Mouse (Mus musculus) heart, postnatal 0 days (tissue): ENCODE results near the gene D330020A13Rik. TPM values are rescaled to one million over a fixed set of nuclear protein-coding genes. Genes with fewer than 3 reads are reported as not detected.
A peak's percentile ranks its signal among the peaks of the same experiment; 100 is the strongest.

ENCODE experiments used
- ATAC-seq: fragments of 200-750 bp; cut with Nextera tagmentation; 2 replicates; pipeline ENCODE4 v1.8.0; 2017; ENCODE audit warnings: low read depth, moderate number of reproducible peaks, moderate library complexity; ENCODE audit not compliant: insufficient read depth
- DNase-seq: peaks from one replicate; pipeline ENCODE4 v3.0.0-alpha.2; 2016; ENCODE audit warnings: low spot score
- H3K27ac ChIP-seq: fragments of 300-500 bp; sonication (generic); 2 replicates; pipeline ENCODE4 v1.5.1; 2014; ENCODE audit warnings: low read depth, mild to moderate bottlenecking
- H3K27me3 ChIP-seq: fragments of 300-500 bp; sonication (generic); 2 replicates; pipeline ENCODE4 v1.6.1; 2014; ENCODE audit warnings: low read length, mixed read lengths; ENCODE audit not compliant: control insufficient read depth, insufficient read depth
- H3K36me3 ChIP-seq: fragments of 300-500 bp; sonication (generic); replicated peaks from 2 replicates; pipeline ENCODE4 v1.6.1; 2014; ENCODE audit warnings: low read length, mixed read lengths; ENCODE audit not compliant: control insufficient read depth, insufficient read depth
- H3K4me1 ChIP-seq: fragments of 300-500 bp; sonication (generic); 2 replicates; pipeline ENCODE4 v1.6.1; 2014; ENCODE audit warnings: antibody characterized with exemption; ENCODE audit not compliant: control insufficient read depth, insufficient read depth
- H3K4me2 ChIP-seq: fragments of 300-500 bp; sonication (generic); 2 replicates; pipeline ENCODE4 v1.6.1; 2014; ENCODE audit warnings: low read depth, mild to moderate bottlenecking, low read length, moderate library complexity
- H3K4me3 ChIP-seq: fragments of 300-500 bp; sonication (generic); 2 replicates; pipeline ENCODE4 v1.5.1; 2014; ENCODE audit warnings: low read depth, low read length
- H3K9ac ChIP-seq: fragments of 300-500 bp; sonication (generic); replicated peaks from 2 replicates; pipeline ENCODE4 v1.6.1; 2014; ENCODE audit warnings: low read depth, low read length, mixed read lengths
- H3K9me3 ChIP-seq: fragments of 300-500 bp; sonication (generic); replicated peaks from 2 replicates; pipeline ENCODE4 v1.6.1; 2016; ENCODE audit warnings: low read length; ENCODE audit not compliant: control insufficient read depth
- CTCF ChIP-seq: IDR thresholded peaks from 2 replicates; pipeline ENCODE4 v1.5.1; 2016; ENCODE audit warnings: antibody characterized with exemption, control low read depth, low read depth
- EP300 ChIP-seq: IDR thresholded peaks from 2 replicates; pipeline ENCODE4 v1.6.1; 2016; ENCODE audit warnings: antibody characterized with exemption, low read depth
- WGBS: fragments of 180-500 bp; shearing (Covaris S2); extraction: QIAGEN DNeasy Blood & Tissue Kit; methylation state at CpG from one replicate; pipeline ENCODE4 v1.1.7; 2014; 5-methylcytosine and 5-hydroxymethylcytosine counted together
- polyA plus RNA-seq: library from polyadenylated mRNA; unstranded; fragments of >200 nt; fragmentation: Nextera tagmentation; extraction: Ambion mirVana; gene quantifications from 2 replicates; pipeline ENCODE4 v1.2.1, GENCODE M21; 2015
- total RNA-seq: library from RNA; depleted of rRNA; stranded (reverse); fragments of >200 nt; gene quantifications from 2 replicates; pipeline ENCODE4 v1.2.3, GENCODE M21; 2014; ENCODE audit warnings: low replicate concordance

Gene D330020A13Rik
- total and polyA plus RNA-seq, 2 experiments from 2014 or later = not detected

DNA sequence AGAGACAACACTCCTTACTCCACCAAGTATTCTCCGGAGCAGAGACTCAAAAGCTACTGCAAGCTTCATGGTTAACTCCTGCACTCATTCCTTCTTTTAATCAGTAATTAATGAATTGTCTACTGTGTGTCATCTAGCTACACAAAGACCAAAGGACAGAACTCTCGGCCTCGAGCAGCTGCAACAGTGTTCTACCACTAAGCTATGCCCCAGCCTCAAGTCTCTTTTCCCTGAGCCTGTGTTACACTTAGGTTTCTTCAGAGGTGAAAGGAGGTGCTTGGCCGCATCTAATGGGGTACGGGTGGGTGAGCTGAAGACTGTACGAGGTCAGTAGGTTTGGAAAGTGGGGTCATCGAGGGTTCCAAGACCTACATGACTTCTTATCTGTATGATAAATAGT is 30.6 kb upstream of the D330020A13Rik start:
- no peak overlapping the region for H3K4me3 ChIP-seq
- ATAC-seq (no peak), DNase-seq (no peak)
- H3K9me3 ChIP-seq = no peaks in the 10 kb centered on the region
- H3K36me3 ChIP-seq = no peaks in the 10 kb centered on the region
- TF ChIP-seq CTCF (no peak), EP300 (no peak)
- H3K4me2 ChIP-seq = no peak overlapping the region
- WGBS = 79% methylated on average over 7 of the region's 7 CpGs
- H3K27me3 ChIP-seq = no peaks in the 10 kb centered on the region
- H3K9ac ChIP-seq = no peak overlapping the region
- H3K27ac ChIP-seq = no peak overlapping the region
- H3K4me1 ChIP-seq = peaks cover 6% of the 10 kb centered on the region; the same call in 1 of the 2 replicates

DNA sequence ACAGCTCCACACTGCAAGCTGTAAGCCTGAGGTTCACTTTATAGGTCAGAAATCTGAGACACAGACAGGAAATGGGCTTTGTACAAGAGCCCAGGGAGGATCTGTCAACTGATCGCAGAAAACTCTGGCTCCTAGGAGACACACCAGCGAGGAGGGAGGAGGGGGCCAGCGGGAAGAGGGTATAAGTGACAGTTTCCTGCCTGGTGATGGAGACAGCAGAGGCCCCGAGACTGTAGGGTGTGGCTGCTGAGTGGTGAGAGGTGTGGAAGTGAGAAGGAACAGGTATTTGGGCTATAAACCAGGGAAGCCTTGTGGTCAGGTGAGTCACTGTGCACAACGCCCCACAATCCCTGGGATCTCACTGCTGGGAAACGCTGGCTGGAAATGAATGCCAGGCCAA is 30.0 kb upstream of the D330020A13Rik start:
- Histone ChIP-seq H3K27me3 (no peaks in the 10 kb centered on the region), H3K4me3 (no peak overlapping the region), H3K27ac (no peak overlapping the region), H3K9ac (no peak overlapping the region), H3K9me3 (no peaks in the 10 kb centered on the region), H3K4me1 (peaks cover 6% of the 10 kb centered on the region; the same call in 1 of the 2 replicates), H3K36me3 (no peaks in the 10 kb centered on the region), H3K4me2 (no peak overlapping the region)
- TF ChIP-seq CTCF (no peak), EP300 (no peak)
- DNase-seq (no peak), ATAC-seq (no peak)
- WGBS = 31% methylated on average over 6 of the region's 6 CpGs

DNA sequence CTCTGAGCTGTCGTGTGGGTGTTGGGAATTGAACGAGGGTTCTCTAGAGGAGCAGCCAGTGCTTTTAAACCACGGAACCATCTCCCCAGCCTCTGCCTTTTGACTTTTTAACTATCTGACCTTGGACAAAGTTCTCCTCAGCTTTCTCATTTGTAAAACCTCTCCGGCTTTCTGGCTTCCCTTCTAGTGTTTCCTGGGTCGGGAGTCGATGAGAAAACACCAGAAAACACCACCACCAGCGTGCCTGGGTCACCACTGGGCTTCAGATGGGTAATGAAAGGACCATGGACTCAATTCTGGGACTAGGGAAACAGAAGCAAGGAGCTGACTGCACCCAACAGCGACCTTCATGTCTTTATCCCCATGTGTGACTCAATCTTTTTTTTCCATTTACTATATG is 20.0 kb upstream of the D330020A13Rik start:
- Histone ChIP-seq H3K4me1 (peaks cover 29% of the 10 kb centered on the region), H3K36me3 (no peaks in the 10 kb centered on the region), H3K9me3 (no peaks in the 10 kb centered on the region), H3K4me2 (no peak overlapping the region), H3K4me3 (no peak overlapping the region), H3K27me3 (no peaks in the 10 kb centered on the region), H3K27ac (peak overlapping the region; percentile 73), H3K9ac (no peak overlapping the region)
- ATAC-seq (no peak), DNase-seq (no peak)
- 54% methylated on average over 8 of the region's 8 CpGs for WGBS
- TF ChIP-seq CTCF (no peak), EP300 (no peak)

DNA sequence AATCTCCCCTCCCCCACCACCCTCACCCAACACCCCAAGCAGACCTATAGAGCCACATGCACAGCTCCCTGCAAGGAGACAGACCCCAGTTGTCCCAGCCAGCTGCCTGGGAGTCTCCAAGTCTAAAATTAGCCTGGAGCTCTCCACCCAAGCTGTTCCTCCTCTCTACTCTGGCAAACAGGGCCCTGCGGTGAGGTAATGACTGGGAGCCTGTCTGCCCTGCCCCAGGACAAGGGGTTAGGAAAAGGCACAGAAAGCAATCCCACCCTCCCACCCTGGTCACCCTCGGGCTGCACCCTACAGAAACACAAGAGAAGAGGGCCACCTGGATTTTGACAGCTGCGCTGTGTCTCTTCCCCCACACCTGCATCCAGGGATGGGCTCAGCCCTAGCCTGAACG is 19.3 kb upstream of the D330020A13Rik start:
- Histone ChIP-seq H3K9ac (0 out of 2 replicates have a peak overlapping the region, but pooled peaks have one; percentile 1), H3K9me3 (no peaks in the 10 kb centered on the region), H3K27me3 (no peaks in the 10 kb centered on the region), H3K4me3 (no peak overlapping the region), H3K4me1 (peaks cover 36% of the 10 kb centered on the region), H3K36me3 (no peaks in the 10 kb centered on the region), H3K27ac (peak overlapping the region; percentile 73), H3K4me2 (0 out of 2 replicates have a peak overlapping the region, but pooled peaks have one; percentile 22)
- 24% methylated on average over 4 of the region's 4 CpGs for WGBS
- TF ChIP-seq EP300 = no peak
- ATAC-seq (peak; percentile 89), DNase-seq (peak; percentile 77)

DNA sequence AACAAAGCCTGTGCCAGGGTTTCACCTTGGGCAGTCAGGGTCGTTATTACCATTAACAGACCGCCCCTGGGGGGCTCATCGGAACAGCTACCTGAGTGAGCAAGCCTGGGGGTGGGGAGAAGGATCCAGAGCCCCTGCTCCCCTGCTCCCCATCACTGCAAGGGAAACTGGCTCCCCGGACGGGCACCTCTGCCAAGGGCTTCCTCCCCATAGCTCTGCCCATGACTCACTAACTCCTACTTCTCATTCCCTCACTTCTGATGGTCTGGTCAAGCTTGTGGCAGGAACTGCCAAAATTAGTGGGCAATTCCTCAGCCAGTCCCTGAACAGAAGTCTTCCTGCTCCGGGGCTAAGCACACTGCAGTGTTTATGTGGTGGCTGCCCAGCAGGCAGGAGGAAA is 18.9 kb upstream of the D330020A13Rik start:
- peak overlapping the region; percentile 73 for H3K27ac ChIP-seq
- no peak overlapping the region for H3K4me3 ChIP-seq
- no peaks in the 10 kb centered on the region for H3K9me3 ChIP-seq
- TF ChIP-seq EP300 = no peak
- TF ChIP-seq CTCF = no peak
- H3K9ac ChIP-seq = 0 out of 2 replicates have a peak overlapping the region, but pooled peaks have one; percentile 1
- peaks cover 36% of the 10 kb centered on the region for H3K4me1 ChIP-seq
- H3K4me2 ChIP-seq = no peak overlapping the region
- H3K27me3 ChIP-seq = no peaks in the 10 kb centered on the region
- 27% methylated on average over 6 of the region's 6 CpGs for WGBS
- H3K36me3 ChIP-seq = no peaks in the 10 kb centered on the region
- ATAC-seq = peak; percentile 58
- DNase-seq = peak; percentile 43

GRCm38 (mm10) chr6:120276874-120277449 is 17.2 kb upstream of the D330020A13Rik start:
- H3K4me3 ChIP-seq = no peak overlapping the region
- peaks cover 36% of the 10 kb centered on the region for H3K4me1 ChIP-seq
- no peaks in the 10 kb centered on the region for H3K27me3 ChIP-seq
- no peak for TF ChIP-seq CTCF
- no peak for TF ChIP-seq EP300
- 70% methylated on average over 7 of the region's 7 CpGs for WGBS
- no peak overlapping the region for H3K27ac ChIP-seq
- H3K36me3 ChIP-seq = no peaks in the 10 kb centered on the region
- DNase-seq = no peak
- no peak for ATAC-seq
- no peak overlapping the region for H3K4me2 ChIP-seq
- no peak overlapping the region for H3K9ac ChIP-seq
- H3K9me3 ChIP-seq = no peaks in the 10 kb centered on the region
